Mouse (Mus musculus) embryonic facial prominence, embryonic 13.5 days (tissue): ENCODE measurements around the gene Chad. TPM values are rescaled to one million over a fixed set of nuclear protein-coding genes. Genes with fewer than 3 reads are reported as not detected.

Experiments used
- ATAC-seq: fragments of 200-750 bp; cut with Nextera tagmentation; 2 replicates; pipeline ENCODE4 v1.8.0; 2017; ENCODE audit warnings: low read depth; ENCODE audit not compliant: insufficient number of reproducible peaks, insufficient read depth, low FRiP score, low TSS enrichment
- H3K27ac ChIP-seq: fragments of 300-500 bp; sonication (generic); 2 replicates; pipeline ENCODE4 v1.5.1; 2015; ENCODE audit warnings: moderate library complexity, mild to moderate bottlenecking, inconsistent platforms
- H3K27me3 ChIP-seq: fragments of 300-500 bp; sonication (generic); 2 replicates; pipeline ENCODE4 v1.6.1; 2015; ENCODE audit warnings: mild to moderate bottlenecking, inconsistent platforms
- H3K36me3 ChIP-seq: fragments of 300-500 bp; sonication (generic); 2 replicates; pipeline ENCODE4 v1.6.1; 2015; ENCODE audit warnings: mild to moderate bottlenecking, inconsistent platforms
- H3K4me1 ChIP-seq: fragments of 300-500 bp; sonication (generic); 2 replicates; pipeline ENCODE4 v1.6.1; 2015; ENCODE audit warnings: inconsistent platforms
- H3K4me2 ChIP-seq: fragments of 300-500 bp; sonication (generic); 2 replicates; pipeline ENCODE4 v1.6.1; 2015; ENCODE audit warnings: moderate library complexity, mild to moderate bottlenecking, inconsistent platforms
- H3K4me3 ChIP-seq: fragments of 300-500 bp; sonication (generic); 2 replicates; pipeline ENCODE4 v1.5.1; 2015; ENCODE audit warnings: mild to moderate bottlenecking, inconsistent platforms
- H3K9ac ChIP-seq: fragments of 300-500 bp; sonication (generic); 2 replicates; pipeline ENCODE4 v1.6.1; 2015; ENCODE audit warnings: mild to moderate bottlenecking, inconsistent platforms
- H3K9me3 ChIP-seq: fragments of 300-500 bp; sonication (generic); 2 replicates; pipeline ENCODE4 v1.6.1; 2016; ENCODE audit warnings: inconsistent platforms
- WGBS: fragments of 180-500 bp; shearing (Covaris S2); methylation state at CpG from one replicate; pipeline ENCODE4 v1.1.7; 2015; ENCODE audit warnings: mixed read lengths; 5-methylcytosine and 5-hydroxymethylcytosine counted together
- polyA plus RNA-seq: library from polyadenylated mRNA; unstranded; fragments of >200 nt; fragmentation: Nextera tagmentation; extraction: Ambion mirVana; gene quantifications from 2 replicates; pipeline ENCODE4 v1.2.1, GENCODE M21; 2015

The Chad gene
- polyA plus RNA-seq = 7.1 and 8.4 TPM in 2 replicates

DNA sequence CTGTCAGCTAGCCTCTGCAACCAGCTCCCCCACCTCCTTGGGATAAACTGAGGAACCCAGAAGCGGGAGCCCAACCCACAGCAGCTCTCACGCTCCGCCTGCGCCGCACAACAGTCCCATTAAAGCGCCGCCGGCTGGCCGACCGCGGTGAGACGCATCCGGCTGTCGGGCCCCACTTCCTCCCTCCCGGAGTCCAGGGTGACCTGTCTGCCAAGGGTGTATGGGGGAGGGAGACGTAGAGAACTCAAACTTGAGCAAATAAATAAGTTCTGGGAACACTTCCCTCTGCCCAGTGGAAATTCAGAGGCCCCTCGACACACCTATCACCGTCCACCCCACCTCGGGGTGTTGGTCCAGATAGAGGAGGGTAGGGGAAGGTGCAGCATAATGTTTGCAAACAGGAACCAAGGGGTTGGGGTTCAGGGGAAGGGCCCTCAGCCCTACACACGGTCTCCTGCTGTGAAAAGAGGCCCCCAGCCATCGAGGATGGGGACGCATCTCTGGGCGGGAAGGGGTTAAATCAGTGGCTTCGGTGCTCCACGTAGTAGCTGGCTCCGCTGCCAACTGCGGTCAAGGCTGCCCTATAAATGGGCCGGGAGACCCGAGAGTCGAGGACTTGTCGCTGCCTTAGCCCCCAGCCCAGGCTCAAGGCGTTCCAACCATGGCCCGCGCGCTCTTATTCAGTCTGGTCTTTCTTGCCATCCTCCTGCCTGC lies at the start of gene Chad:
Chad (plus strand) TSS at position 611 of the 714 bp plus-strand sequence.
- Histone ChIP-seq H3K9me3 (no peaks in the 10 kb centered on the region), H3K9ac (peak within 1 kb of the TSS; percentile 55), H3K4me2 (peak within 1 kb of the TSS; percentile 56), H3K4me1 (peaks cover 22% of the 10 kb centered on the region), H3K27me3 (peaks cover 33% of the 10 kb centered on the region), H3K27ac (peak within 1 kb of the TSS; percentile 49; the same call in 1 of the 2 replicates), H3K4me3 (peak within 1 kb of the TSS; percentile 32), H3K36me3 (peaks cover 19% of the 10 kb centered on the region)
- no peak for ATAC-seq
- 4% methylated on average over 35 of the region's 35 CpGs for WGBS

DNA sequence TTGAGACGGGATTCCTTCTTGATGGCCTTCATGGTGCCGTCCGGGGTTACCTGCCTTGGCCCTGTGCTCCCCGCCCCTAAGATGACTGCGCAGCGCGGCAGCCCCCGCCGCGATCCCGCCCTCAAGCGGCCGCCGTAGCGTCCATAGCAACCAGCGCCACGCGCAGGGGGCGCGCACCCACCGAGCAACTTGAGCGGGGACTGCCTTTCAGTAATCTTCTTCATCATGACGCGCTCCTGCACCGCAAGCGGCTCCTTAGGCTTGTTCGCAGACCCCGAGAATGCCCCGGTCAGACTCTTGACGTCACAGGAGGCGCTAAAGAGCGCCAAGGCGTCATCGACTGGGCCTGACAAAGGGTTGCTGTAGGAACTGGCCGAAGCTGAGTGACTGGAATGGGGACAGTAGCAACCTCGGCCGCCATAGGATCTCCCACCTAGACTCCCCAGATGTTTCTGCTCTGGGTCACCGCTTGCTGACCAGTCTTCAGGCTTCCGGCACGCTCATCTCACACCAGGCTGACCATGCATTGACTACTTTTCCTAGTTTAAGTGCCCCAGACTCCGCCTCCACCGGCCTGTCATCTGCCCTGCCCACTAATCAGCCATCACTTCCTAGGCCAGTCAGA lies 43.5 kb upstream of the Chad start, which contains the start of gene Mycbpap:
Mycbpap (minus strand) TSS at position 524 of the 625 bp plus-strand sequence.
- no peak within 1 kb of the TSS; the same call in 1 of the 2 replicates for H3K27ac ChIP-seq
- H3K9me3 ChIP-seq = no peaks in the 10 kb centered on the region
- no peaks in the 10 kb centered on the region for H3K36me3 ChIP-seq
- no peaks in the 10 kb centered on the region for H3K27me3 ChIP-seq
- H3K4me1 ChIP-seq = peaks cover 24% of the 10 kb centered on the region
- peak within 1 kb of the TSS; percentile 82 for H3K4me2 ChIP-seq
- H3K9ac ChIP-seq = peak within 1 kb of the TSS; percentile 77
- H3K4me3 ChIP-seq = peak within 1 kb of the TSS; percentile 47
- 1% methylated on average over 42 of the region's 42 CpGs for WGBS
- 0 out of 2 replicates have a peak, but pooled peaks have one; percentile 66 for ATAC-seq

DNA sequence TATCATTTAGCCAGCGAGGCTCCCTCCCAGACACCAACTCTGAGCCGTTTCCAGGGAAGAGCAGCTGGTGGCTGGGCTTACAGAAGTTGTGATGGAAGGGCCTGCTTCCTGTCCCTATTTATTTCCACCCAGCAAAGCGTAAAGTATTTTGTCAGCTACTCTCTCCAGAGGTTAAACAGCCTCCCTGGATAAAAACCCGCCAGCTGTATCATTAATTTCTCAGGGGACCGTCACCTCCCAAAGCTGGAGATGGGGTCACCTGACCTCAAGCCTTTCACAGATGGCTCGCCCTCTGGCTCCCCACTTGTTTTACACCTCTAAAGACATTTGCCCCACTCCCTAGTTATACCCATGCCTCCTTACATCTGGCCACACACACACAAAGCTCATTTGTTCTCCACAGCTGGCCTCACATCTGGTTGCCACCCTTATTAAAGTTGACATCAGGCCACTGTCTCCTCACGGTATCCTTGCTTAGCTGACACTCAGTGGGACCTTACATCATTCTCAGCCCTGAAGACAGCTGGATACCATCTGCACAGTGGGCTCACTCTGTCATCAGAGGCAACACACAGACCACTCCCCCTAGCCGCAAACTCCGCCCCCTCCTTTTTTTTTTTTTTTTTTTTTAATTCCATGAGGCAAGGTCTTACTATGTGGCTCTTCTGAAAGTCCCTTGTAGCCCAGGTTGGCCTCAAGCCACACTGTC lies 38.5 kb upstream of the Chad start:
- WGBS = 27% methylated on average over 9 of the region's 9 CpGs
- Histone ChIP-seq H3K4me3 (no peak overlapping the region), H3K9me3 (no peaks in the 10 kb centered on the region), H3K4me1 (peaks cover 24% of the 10 kb centered on the region), H3K27me3 (no peaks in the 10 kb centered on the region), H3K27ac (peak overlapping the region; percentile 41; the same call in 1 of the 2 replicates), H3K9ac (no peak overlapping the region), H3K36me3 (no peaks in the 10 kb centered on the region), H3K4me2 (no peak overlapping the region)
- no peak; the same call in 1 of the 2 replicates for ATAC-seq

DNA sequence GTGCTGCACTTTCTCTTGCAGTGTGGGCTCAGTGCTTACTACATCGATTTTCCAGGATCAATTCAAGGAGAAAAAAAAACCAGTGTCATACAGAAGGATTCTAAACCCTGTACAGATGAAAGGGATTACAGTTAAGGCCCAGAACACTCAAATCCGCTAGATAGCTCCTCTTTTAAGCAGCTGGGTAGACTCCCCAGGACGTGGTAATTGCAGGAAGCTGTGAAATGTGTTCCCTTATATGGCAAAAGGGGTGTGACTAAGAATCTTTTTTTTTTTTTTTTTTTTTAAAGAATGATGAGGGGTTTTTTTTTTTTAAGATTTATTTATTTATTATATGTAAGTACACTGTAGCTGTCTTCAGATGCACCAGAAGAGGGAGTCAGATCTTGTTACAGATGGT lies 36.0 kb upstream of the Chad start:
- H3K4me1 ChIP-seq = peaks cover 24% of the 10 kb centered on the region; the same call in 1 of the 2 replicates
- no peaks in the 10 kb centered on the region for H3K36me3 ChIP-seq
- WGBS = 43% methylated on average over 3 of the region's 3 CpGs
- ATAC-seq = no peak
- H3K9ac ChIP-seq = no peak overlapping the region
- H3K4me2 ChIP-seq = no peak overlapping the region
- no peak overlapping the region for H3K27ac ChIP-seq
- no peak overlapping the region for H3K4me3 ChIP-seq
- no peaks in the 10 kb centered on the region for H3K9me3 ChIP-seq
- no peaks in the 10 kb centered on the region for H3K27me3 ChIP-seq

DNA sequence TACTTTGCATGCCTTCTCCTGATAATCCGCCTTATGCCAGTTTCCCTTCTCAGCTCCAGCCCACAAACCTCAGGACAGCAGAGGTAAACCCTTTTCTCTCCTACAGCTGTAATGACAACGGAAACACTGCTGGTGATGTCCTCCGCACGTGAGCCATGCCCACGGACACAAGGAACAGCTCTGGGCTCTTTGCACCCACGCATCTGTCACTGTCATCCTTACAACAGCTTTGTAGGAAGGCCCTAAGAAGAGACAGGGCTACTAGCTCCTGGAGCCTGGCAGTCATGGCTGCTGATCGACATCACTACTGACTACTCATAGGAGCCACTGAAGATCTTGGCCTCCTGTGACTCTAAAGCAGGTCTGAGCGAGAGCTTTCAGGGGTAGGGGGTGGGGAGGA lies 31.7 kb upstream of the Chad start:
- WGBS = 82% methylated on average over 8 of the region's 8 CpGs
- Histone ChIP-seq H3K36me3 (no peaks in the 10 kb centered on the region), H3K9me3 (no peaks in the 10 kb centered on the region), H3K4me3 (no peak overlapping the region), H3K4me2 (no peak overlapping the region), H3K9ac (no peak overlapping the region), H3K27ac (no peak overlapping the region), H3K4me1 (peaks cover 9% of the 10 kb centered on the region), H3K27me3 (no peaks in the 10 kb centered on the region)
- ATAC-seq = no peak

DNA sequence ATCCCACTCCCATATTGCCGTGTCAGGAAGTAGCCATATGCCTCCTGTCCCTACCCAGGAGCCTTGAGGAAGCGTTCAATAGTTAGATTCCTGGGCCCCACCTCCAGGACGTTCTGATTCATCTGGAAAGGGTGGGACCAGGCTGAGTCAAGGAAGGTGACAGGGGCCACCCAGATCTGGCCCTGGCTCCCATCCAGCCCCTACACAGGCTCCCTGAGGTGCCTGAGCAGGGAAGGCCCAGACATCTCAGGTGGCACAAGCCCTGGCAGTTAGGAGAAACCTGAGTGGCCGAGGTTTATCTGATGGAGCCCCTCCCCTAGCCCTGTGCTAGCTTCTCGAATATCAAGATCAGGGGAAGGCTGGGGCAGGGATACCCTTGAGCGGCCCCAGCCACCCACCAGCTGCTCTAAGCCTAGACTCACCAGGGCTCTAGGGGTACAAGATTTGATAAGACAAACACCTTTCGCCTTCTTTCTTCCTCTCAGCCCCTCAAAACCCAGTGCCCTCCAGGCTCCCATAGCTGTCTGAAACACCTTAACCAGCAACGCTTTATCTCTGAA lies 26.0 kb upstream of the Chad start:
- Histone ChIP-seq H3K9me3 (no peaks in the 10 kb centered on the region), H3K36me3 (peaks cover 5% of the 10 kb centered on the region; the same call in 1 of the 2 replicates), H3K9ac (peak overlapping the region; percentile 49; the same call in 1 of the 2 replicates), H3K27ac (no peak overlapping the region), H3K4me3 (no peak overlapping the region), H3K27me3 (no peaks in the 10 kb centered on the region), H3K4me1 (peaks cover 14% of the 10 kb centered on the region), H3K4me2 (no peak overlapping the region)
- 0 out of 2 replicates have a peak, but pooled peaks have one; percentile 23 for ATAC-seq
- 38% methylated on average over 8 of the region's 8 CpGs for WGBS

DNA sequence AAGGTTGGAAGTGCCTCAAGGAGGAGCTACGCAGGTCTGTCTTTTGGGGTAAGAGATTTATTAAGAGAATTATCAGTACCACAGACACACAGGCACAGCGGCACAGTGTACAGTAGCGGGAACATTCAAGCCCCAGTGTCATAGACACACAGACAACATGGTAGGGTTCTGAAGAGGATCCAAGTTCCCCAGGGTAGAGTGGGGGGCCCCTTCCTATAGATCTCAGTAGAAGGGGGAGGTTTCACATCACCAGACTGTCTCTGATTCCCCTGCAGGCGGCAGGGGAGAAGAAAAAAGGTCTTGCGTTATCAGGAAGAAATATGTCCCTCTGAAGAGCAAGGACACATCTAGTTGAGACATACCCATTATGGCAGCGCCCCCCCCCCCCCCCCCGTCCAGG lies 25.1 kb upstream of the Chad start:
- Histone ChIP-seq H3K4me2 (no peak overlapping the region), H3K27me3 (no peaks in the 10 kb centered on the region), H3K9ac (no peak overlapping the region), H3K36me3 (peaks cover 5% of the 10 kb centered on the region; the same call in 1 of the 2 replicates), H3K9me3 (no peaks in the 10 kb centered on the region), H3K4me1 (peaks cover 24% of the 10 kb centered on the region), H3K4me3 (no peak overlapping the region), H3K27ac (no peak overlapping the region)
- 80% methylated on average over 7 of the region's 7 CpGs for WGBS
- ATAC-seq = no peak

DNA sequence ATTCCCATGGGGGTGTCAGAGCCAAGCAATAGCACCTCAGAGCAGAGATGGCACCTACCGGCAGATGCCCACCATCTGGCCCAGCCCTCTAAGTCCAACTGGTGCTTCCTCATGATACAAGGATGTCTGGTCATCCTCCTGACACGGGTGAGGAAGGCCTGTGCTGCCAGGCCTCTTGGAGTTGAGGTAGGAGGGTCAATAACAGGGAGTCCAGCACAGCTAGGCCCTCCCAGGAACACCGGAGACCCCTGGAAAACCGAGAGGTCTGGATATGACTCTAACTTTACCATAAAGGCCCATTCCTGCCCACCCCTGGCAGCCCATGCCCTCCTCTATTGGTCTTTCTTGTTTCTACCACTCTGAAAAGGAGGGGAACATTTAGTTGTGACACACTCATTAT lies 22.4 kb upstream of the Chad start:
- Histone ChIP-seq H3K27me3 (no peaks in the 10 kb centered on the region), H3K9ac (no peak overlapping the region), H3K9me3 (no peaks in the 10 kb centered on the region), H3K27ac (no peak overlapping the region), H3K36me3 (peaks cover 5% of the 10 kb centered on the region; the same call in 1 of the 2 replicates), H3K4me2 (no peak overlapping the region), H3K4me1 (peaks cover 21% of the 10 kb centered on the region), H3K4me3 (no peak overlapping the region)
- ATAC-seq = no peak
- 90% methylated on average over 4 of the region's 4 CpGs for WGBS

DNA sequence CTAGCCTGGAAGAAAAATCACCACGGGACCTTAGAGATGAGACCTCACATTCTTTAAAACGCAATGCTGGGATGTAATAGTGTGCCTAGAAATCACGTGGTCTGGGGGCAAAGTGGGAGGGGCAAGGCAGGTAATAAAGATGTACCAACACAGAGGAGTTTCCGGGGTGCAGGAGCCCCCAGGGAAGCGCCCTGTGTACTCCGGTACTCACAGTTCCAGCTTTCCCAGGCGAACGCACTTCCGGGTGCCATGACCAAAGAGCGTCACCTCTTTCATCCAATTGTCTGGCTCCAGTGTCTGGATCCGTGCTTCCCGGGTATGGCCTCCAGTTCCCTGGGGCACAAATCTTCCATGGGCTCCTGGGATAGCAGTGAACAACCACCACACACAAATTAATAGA lies 21.5 kb upstream of the Chad start:
- peaks cover 5% of the 10 kb centered on the region; the same call in 1 of the 2 replicates for H3K36me3 ChIP-seq
- peaks cover 26% of the 10 kb centered on the region for H3K4me1 ChIP-seq
- H3K9ac ChIP-seq = no peak overlapping the region
- H3K4me2 ChIP-seq = no peak overlapping the region
- WGBS = 83% methylated on average over 12 of the region's 12 CpGs
- no peak overlapping the region for H3K4me3 ChIP-seq
- H3K9me3 ChIP-seq = no peaks in the 10 kb centered on the region
- no peak for ATAC-seq
- H3K27ac ChIP-seq = no peak overlapping the region
- H3K27me3 ChIP-seq = no peaks in the 10 kb centered on the region

DNA sequence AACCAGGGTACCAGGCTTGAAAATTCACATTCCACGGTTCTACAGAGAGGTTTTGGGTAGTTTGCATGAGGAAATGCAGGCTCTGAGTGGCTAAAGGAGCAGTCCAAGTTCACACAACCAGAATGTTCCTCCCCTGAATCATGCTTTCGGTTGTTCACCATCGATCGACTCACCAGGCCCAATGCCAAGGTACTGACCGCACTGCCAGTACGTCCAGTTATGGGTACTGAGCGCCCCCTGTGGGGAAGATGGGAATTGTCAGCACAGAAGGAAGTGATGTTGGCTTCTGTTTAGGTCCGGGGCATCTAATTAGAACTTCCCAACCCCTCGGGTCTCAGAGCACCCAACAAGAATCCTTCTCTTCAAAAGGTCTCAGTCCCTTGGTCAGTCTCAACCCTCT lies 20.9 kb upstream of the Chad start:
- Histone ChIP-seq H3K4me2 (peak overlapping the region; percentile 21), H3K4me3 (no peak overlapping the region), H3K9me3 (no peaks in the 10 kb centered on the region), H3K9ac (no peak overlapping the region), H3K27me3 (no peaks in the 10 kb centered on the region), H3K36me3 (peaks cover 5% of the 10 kb centered on the region; the same call in 1 of the 2 replicates), H3K4me1 (peaks cover 22% of the 10 kb centered on the region), H3K27ac (no peak overlapping the region)
- 28% methylated on average over 9 of the region's 9 CpGs for WGBS
- no peak for ATAC-seq

DNA sequence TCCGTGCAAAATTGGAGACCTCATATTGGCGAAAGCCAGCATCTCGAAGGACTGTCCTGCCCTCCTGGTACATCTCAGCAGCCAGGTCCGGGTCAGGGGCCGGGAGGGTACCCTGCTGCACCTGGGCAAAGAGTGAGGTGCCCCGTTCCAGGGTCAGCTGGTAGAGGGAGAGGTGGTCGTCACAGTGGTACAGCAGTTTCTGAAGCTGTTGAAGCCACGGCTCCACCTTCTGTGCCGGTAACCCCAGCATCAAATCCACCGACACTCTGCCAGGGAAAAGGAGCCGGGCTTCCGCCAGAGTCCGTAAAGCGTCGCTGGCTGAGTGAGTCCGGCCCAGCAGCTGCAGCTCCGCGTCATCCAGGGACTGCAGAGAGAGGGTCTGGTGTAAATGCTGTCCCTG lies 20.4 kb upstream of the Chad start:
- no peak for ATAC-seq
- H3K9ac ChIP-seq = no peak overlapping the region
- no peaks in the 10 kb centered on the region for H3K9me3 ChIP-seq
- H3K4me2 ChIP-seq = peak overlapping the region; percentile 21
- no peak overlapping the region for H3K27ac ChIP-seq
- no peak overlapping the region for H3K4me3 ChIP-seq
- H3K27me3 ChIP-seq = no peaks in the 10 kb centered on the region
- H3K4me1 ChIP-seq = peaks cover 21% of the 10 kb centered on the region
- WGBS = 61% methylated on average over 18 of the region's 18 CpGs
- H3K36me3 ChIP-seq = peaks cover 5% of the 10 kb centered on the region; the same call in 1 of the 2 replicates
